Mouse (Mus musculus) midbrain, embryonic 13.5 days (tissue): ENCODE data around the gene Igdcc4. TPM values are rescaled to one million over a fixed set of nuclear protein-coding genes. Genes with fewer than 3 reads are reported as not detected.

Source experiments
- polyA plus RNA-seq: library from polyadenylated mRNA; unstranded; fragments of >200 nt; fragmentation: Nextera tagmentation; extraction: Ambion mirVana; gene quantifications from 2 replicates; pipeline ENCODE4 v1.2.1, GENCODE M21; 2015

Igdcc4 gene
- polyA plus RNA-seq, 1 experiment from 2014 or later = 12.6 TPM

Other genes with a start within 250 kb of the Igdcc4 start
- 0.03 and 0.04 TPM in 2 replicates for gene Slc24a1, start 149.9 kb upstream of the Igdcc4 start, polyA plus RNA-seq
- gene Ints14, start 140.6 kb upstream of the Igdcc4 start, polyA plus RNA-seq = 46.1 and 50.3 TPM in 2 replicates
- 188 and 192 TPM in 2 replicates for gene Hacd3, start 79.8 kb upstream of the Igdcc4 start, polyA plus RNA-seq
- 40.4 and 45.5 TPM in 2 replicates for gene Dpp8, start 69.1 kb upstream of the Igdcc4 start, polyA plus RNA-seq
- gene Igdcc3, start 39.7 kb downstream of the Igdcc4 start, polyA plus RNA-seq = 23.5 and 25.2 TPM in 2 replicates
- 4.8 and 5.6 TPM in 2 replicates for gene Parp16, start 93.9 kb downstream of the Igdcc4 start, polyA plus RNA-seq
- gene Cilp, start 163.7 kb downstream of the Igdcc4 start, polyA plus RNA-seq = 0.24 and 0.30 TPM in 2 replicates
- 42.5 and 44.1 TPM in 2 replicates for gene Clpx, start 192.8 kb downstream of the Igdcc4 start, polyA plus RNA-seq
- gene Pdcd7, start 244.6 kb downstream of the Igdcc4 start, polyA plus RNA-seq = 7.5 and 7.6 TPM in 2 replicates